24 mouse cellular contexts compared by ENCODE assay signal in genomic region chr3:121574386-121574785, GRCm38 (mm10). TPM values are rescaled to one million over a fixed set of nuclear protein-coding genes. Genes with fewer than 3 reads are reported as not detected.
"Had no signal": no experiment of that assay in that cellular context is flagged by ENCODE, and none has a peak within 500 bp of the region (broad histone marks: within the 10 kb centered on the region; RNA-seq: fewer than 3 reads in every experiment).

No protein-coding gene starts in this region.

- DNase-seq: gastrocnemius, postnatal 25 days; kidney, adult 18-20 months; kidney, adult 8-10 months; kidney, postnatal 10 days; kidney, postnatal 25 days; layer of hippocampus, adult 9-11 months; layer of hippocampus, postnatal 36 days; left cerebral cortex, postnatal 4 days had no signal

- H3K4me3 ChIP-seq: heart, embryonic 10.5 days; heart, embryonic 12.5 days; hindbrain, embryonic 10.5 days; hindbrain, embryonic 12.5 days; intestine, embryonic 15.5 days; limb, embryonic 12.5 days; limb, embryonic 15.5 days; liver, embryonic 12.5 days had no signal

- H3K27ac ChIP-seq: heart, embryonic 10.5 days; hindbrain, embryonic 10.5 days; hindbrain, embryonic 12.5 days; hindbrain, embryonic 14.5 days; intestine, embryonic 15.5 days; limb, embryonic 12.5 days; limb, embryonic 15.5 days; liver, embryonic 12.5 days; liver, embryonic 14.5 days had no signal

RNA-seq across cellular contexts. Expression of gene Slc44a3, which starts 42.2 kb away (rescaled TPM):
- total RNA-seq: granulocyte monocyte progenitor cell, adult 5-6 weeks; heart, postnatal 25 days; layer of hippocampus, postnatal 14 days; layer of hippocampus, postnatal 36 days; left cerebral cortex, adult 18-20 months; left cerebral cortex, postnatal 25 days had no signal
- polyA plus RNA-seq: inflammation-experienced regulatory T-cells, adult 6 months had no signal
